Mouse (Mus musculus): ENCODE measurements at regions not wholly inside any gene's neighbourhood (a gene's known extent, or its start where the extent isn't known, plus 50 kb on each side); places are given as distances from the start of the nearest gene placed in this dataset.

DNA sequence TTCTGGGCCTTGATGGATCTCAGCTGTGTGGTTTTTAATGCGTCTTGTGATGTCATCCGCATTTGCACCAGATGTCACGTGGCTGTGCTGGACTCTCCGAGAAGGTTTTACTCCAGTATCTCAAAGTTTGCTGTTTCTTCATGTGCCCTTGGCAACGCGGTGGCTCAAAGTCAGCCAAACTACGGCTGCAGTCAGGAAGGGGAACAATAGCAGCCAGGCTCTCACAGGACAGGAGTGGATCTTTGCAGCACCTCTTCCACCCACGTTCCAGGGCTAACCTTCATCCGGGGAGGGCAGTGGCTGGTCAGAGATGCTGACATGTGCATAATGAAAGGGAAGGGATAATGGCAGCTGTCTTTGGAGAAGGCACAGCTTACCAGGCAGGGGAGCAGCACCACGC, 127.6 kb upstream of the Psmd7 start:
- DNase-seq (ENCODE audit: low spot score in 2 of 2): no peak

GRCm38 (mm10) chr8:107717856-107718255, 129.6 kb upstream of the Psmd7 start:
- no peak for DNase-seq (ENCODE audit: low spot score in 2 of 2)

DNA sequence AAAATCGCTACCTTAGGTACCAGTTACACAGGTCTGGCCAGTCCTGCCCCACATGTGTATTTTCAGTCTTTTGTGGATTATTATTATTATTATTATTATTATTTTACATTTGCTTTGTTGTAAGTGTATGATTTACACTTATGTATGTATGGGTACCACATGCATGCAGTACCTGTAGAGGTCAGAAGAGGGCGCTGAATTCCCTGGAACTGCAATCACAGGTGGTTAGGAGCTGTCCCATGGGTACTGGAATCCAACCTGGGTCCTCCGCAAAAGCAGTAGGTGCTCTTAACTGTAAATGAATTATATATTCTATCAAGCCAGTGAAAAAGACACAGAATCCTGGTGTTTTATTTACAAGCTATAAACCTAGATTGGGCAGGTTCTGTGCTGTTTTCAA, 131.4 kb upstream of the Psmd7 start:
- DNase-seq (ENCODE audit: low spot score in 2 of 2): no peak

DNA sequence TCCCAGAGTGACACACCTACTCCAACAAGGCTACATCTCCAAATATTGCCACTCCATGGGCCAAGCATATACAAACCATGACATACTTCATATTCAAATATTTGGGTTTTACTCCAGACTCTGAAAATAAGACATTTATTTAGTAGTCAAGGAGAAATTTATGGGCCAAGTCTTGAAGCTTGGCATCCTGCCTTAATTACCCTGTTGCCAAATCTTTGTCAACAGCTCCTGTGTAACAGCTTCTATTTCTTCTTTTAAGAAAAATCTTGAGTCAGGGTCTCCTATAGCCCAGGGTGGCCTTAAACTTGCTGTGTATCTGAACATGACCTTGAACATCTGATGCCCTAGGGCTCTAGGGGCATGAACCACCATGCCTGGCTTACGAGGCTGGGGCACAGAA, 138.5 kb upstream of the Psmd7 start:
- DNase-seq (ENCODE audit: low spot score in 2 of 2): no peak

DNA sequence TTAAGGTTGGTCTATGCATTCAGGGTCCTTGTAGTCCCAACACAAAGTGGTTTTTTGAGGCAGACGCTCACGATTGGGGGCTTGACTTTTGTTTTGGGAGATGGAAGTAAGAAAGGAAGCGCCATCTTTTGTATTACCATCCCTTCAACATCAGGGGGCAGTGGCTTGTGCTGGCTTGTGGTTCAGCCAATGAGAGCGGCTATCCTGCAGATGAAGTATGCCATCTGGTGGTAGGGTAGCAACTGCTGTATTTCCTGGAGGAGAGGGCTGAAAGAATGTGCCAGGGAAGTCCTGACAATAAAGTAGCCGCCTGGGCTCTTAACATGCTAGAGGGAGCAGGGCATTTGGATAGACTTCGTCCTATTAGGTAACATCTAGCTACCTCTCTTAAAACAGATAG, 139.0 kb upstream of the Psmd7 start:
- DNase-seq (ENCODE audit: low spot score in 2 of 2): no peak

GRCm38 (mm10) chr8:107739091-107739490, 150.8 kb upstream of the Psmd7 start:
- DNase-seq (ENCODE audit: low spot score in 2 of 2): no peak

DNA sequence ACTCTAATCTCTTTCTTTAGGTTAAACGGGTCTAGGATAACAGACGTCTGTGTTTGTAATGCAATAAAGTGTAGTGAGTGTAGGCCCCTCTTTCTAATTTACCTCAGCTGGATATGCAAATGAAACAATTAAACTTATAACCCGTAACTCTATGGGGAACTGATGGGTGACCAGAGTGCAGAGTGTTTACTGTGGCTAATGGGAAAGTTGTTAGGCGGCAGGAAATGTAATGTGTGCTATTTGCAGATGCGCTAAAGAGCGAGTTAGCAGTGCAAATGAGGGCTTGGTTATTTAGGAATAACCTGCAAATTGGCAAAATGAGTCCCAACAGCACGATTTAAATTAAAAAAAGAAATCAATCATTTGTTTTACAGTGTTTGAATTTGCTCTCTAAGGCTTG, 168.8 kb upstream of the Psmd7 start:
- no peak for DNase-seq (ENCODE audit: low spot score in 2 of 2)

GRCm38 (mm10) chr8:107758637-107759036, 170.4 kb upstream of the Psmd7 start:
- DNase-seq (ENCODE audit: low spot score in 2 of 2): no peak

- DNase-seq (ENCODE audit: low spot score in 2 of 2): no peak
Measured at GRCm38 (mm10) chr8:107776906-107777305, 165.5 kb upstream of the Zfhx3 start.

DNA sequence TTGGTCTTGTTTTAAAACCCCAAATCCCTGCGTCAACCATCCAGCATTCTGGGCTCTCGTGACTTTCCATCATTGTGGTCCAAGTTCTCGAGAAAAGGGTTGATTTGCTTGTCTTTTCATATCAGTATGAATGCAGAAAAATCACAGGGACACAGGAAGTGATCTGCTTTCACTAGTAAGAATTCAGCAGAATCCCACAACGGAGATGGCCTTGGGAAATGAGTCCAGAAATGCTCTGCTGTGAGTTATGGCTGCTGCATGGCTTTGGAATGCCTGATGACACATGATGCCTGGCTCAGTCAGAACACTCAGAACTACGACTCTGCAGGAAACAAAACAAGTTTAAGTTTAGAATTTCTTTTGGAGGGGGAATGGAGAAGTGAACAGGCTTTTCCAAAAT, 156.7 kb upstream of the Zfhx3 start:
- DNase-seq (ENCODE audit: low spot score in 2 of 2): no peak

DNA sequence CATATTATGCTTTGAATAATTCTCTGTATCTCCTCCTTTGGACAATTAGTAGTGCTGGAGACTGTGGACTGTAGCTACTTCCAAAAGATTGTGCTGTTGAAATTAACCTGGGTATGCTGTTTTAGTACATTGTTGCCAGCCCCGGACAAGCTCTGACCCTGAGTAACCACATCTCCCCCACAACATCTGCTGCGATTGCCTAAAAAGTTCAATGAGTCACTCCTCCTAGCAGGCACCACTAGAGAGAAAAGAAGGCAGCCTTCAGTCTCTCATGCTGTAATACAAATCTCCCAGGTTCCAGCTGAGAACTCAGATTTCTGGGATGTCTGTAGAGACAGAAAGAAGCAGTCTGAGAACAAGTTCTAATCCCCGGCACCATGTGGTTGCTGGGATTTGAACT, 150.2 kb upstream of the Zfhx3 start:
- no peak for DNase-seq (ENCODE audit: low spot score in 2 of 2)

GRCm38 (mm10) chr8:107814931-107815330, 127.5 kb upstream of the Zfhx3 start:
- no peak for DNase-seq (ENCODE audit: low spot score in 2 of 2)

- no peak for DNase-seq (ENCODE audit: low spot score in 2 of 2)
Measured at GRCm38 (mm10) chr8:107815775-107816174, 126.7 kb upstream of the Zfhx3 start.

GRCm38 (mm10) chr8:107817796-107818195, 124.6 kb upstream of the Zfhx3 start:
- no peak for DNase-seq (ENCODE audit: low spot score in 2 of 2)

- no peak for DNase-seq (ENCODE audit: low spot score in 2 of 2)
Measured at GRCm38 (mm10) chr8:107820174-107820760, 122.2 kb upstream of the Zfhx3 start.

- no peak for DNase-seq (ENCODE audit: low spot score in 2 of 2)
Measured at GRCm38 (mm10) chr8:107821522-107821921, 120.9 kb upstream of the Zfhx3 start.

DNA sequence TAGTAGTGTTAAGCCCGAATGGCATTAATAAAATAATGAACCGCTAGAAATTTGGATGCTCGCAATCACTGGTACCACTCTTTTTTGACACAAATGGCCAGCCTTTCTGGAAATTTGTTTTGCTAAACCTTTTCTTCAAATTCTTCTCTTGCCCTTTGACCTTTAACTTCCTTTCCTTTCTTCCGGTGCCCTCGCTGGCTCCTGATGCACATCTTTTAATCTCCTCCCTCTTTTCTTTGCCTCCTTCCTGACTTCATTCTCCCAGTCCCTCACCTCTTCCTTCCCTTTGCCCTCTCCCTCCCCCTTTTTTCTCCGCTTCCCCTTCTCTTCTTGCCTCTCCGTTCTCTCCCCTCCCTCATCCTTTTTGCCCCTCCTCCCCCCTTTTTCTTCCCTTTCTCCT, 118.3 kb upstream of the Zfhx3 start:
- no peak for DNase-seq (ENCODE audit: low spot score in 2 of 2)

DNA sequence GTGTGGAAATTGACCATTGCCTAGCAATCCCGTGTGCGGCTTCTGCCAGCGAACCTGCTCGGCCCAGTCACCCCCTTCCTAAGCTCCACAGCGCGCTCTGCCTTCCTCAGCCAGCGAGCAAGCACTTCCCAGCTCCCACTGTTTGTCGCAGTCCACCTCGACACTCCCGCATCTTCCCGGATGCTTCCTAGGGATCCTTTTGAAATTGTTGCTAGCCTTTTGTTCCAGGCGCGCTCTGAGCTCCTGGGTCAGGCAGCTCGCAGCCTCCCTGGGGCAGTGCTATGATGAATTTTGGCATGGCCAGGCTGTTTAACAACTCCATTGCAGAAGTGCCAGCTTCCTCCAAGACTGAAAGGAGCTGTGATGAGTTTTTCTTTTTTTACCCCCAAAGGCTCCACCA, 117.8 kb upstream of the Zfhx3 start:
- no peak for DNase-seq (ENCODE audit: low spot score in 2 of 2)

GRCm38 (mm10) chr8:107827500-107828125, 114.8 kb upstream of the Zfhx3 start:
- DNase-seq (ENCODE audit: low spot score in 2 of 2): no peak

- DNase-seq (ENCODE audit: low spot score in 2 of 2): no peak
Measured at GRCm38 (mm10) chr8:107828541-107828940, 113.9 kb upstream of the Zfhx3 start.

DNA sequence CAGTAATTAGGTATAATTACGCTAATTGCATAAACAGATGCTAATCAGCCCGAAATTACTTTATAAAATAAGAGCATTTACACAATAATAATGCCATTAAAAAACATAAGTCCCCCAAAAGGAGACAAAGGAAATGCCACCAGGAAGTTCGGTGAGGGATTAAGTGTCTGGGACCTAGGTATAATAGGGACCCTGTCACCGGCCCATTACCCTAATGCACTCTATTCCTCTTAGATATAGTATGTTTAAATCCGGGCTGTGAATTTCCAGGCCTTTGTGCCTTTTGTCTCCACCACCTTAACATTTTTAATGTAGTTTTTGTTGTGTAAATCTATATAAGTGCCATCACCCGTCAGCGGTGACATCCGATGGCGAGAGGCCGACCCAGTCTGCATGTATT, 109.0 kb upstream of the Zfhx3 start:
- DNase-seq (ENCODE audit: low spot score in 2 of 2): no peak

DNA sequence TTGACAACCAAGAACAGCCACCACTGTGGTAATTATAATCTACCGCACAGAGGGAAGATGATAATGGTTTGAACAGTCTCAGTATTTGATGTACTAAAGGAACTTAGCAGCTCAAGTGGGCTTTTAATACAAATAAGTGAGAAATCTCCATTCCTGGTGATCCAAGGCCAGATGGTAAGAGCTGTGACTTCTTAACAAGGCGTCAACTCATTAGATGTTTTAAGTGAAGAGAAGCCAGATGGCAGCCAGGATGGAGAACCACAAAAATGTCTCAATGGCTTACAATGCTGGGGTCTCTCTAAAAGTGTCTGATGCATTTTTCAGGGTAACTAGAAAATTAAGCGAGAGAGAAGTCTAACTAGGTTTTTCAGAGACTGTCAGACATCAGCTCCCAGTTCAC, 96.3 kb upstream of the Zfhx3 start:
- DNase-seq (ENCODE audit: low spot score in 2 of 2): no peak

GRCm38 (mm10) chr8:107851236-107852043, 91.0 kb upstream of the Zfhx3 start:
- DNase-seq (ENCODE audit: low spot score in 2 of 2): no peak

Data from urinary bladder, postnatal 4 days (tissue).